Mouse (Mus musculus) adrenal gland, adult 18-20 months (tissue): ENCODE measurements at regions not wholly inside any gene's neighbourhood (a gene's known extent, or its start where the extent isn't known, plus 50 kb on each side); places are given as distances from the start of the nearest gene placed in this dataset.

Experiments used
- DNase-seq, 2 experiments: peaks; one replicate each; pipeline ENCODE4 v3.0.0; 2021 to 2022; ENCODE audit warnings: low spot score in 2 of 2
- microRNA-seq, 2 experiments: library from miRNA; unstranded; fragments of <30 nt; microRNA quantifications; one replicate each; pipeline ENCODE4 v1.2.0; 2021; ENCODE audit warnings: borderline number of aligned reads in 2 of 2

DNA sequence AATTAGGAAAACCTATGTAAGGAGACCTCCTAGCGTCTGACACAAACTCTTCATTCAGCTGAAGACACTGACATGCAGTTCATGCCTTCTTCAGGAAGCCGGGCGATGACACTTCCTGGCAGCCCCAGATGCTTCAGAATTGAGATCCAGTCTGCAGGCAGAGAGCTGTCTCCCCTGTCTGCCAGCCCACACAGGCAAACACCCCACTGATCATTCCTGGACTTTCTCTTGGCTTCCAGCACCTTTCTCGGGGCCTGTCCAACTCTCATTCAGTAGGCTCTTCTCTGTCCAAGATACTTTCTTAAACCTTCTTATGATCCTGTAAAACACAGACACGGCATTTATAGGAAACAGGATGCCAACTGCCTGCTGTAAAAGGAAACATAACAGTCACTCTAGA is 50.0 kb upstream of the Adamts16 start:
- DNase-seq: no peak

Small RNA genes in the stretch of these regions (microRNA-seq; reads per million reads assigned to microRNA genes)
- gene Mir466f-4: 0 reads per million in 2 experiments
